Mouse (Mus musculus): ENCODE results near the gene Rbfox3.

The Rbfox3 gene

GRCm38 (mm10) chr11:118445843-118446242, 465.6 kb downstream of the Rbfox3 start:
- DNase-seq (ENCODE audit: low read depth, low spot score): peak; percentile 76

GRCm38 (mm10) chr11:118443201-118443970, 468.0 kb downstream of the Rbfox3 start:
- no peak for DNase-seq (ENCODE audit: low read depth, low spot score)

- DNase-seq (ENCODE audit: low read depth, low spot score): no peak
Measured at GRCm38 (mm10) chr11:118442691-118443090, 468.7 kb downstream of the Rbfox3 start.
